Mouse (Mus musculus) C2C12 (cell line): ENCODE data around the gene Afmid. TPM values are rescaled to one million over a fixed set of nuclear protein-coding genes. Genes with fewer than 3 reads are reported as not detected.

ENCODE experiments used
- H3K27me3 ChIP-seq: one replicate; pipeline ENCODE4 v1.6.1; 2011; ENCODE audit not compliant: control insufficient read depth, insufficient read depth, insufficient read length
- H3K36me3 ChIP-seq: one replicate; pipeline ENCODE4 v1.6.1; 2011; ENCODE audit not compliant: control insufficient read depth, insufficient read depth
- H3K4me3 ChIP-seq: one replicate; pipeline ENCODE4 v1.5.1; 2011; ENCODE audit warnings: mild to moderate bottlenecking, control low read depth; ENCODE audit not compliant: poor library complexity, insufficient read depth, severe bottlenecking
- H3K79me2 ChIP-seq: one replicate; pipeline ENCODE4 v1.6.1; 2011; ENCODE audit not compliant: control insufficient read depth, insufficient read depth
- H3K79me3 ChIP-seq: one replicate; pipeline ENCODE4 v1.6.1; 2011; ENCODE audit warnings: low read depth, control low read depth
- H3ac ChIP-seq: one replicate; pipeline ENCODE3; 2011; ENCODE audit warnings: low read depth; ENCODE audit not compliant: control insufficient read depth, insufficient read length
- CEBPB ChIP-seq: IDR thresholded peaks from one replicate; pipeline ENCODE4 v1.6.1; 2011; ENCODE audit warnings: low read depth, mild to moderate bottlenecking, control low read depth, moderate library complexity
- CTCF ChIP-seq: IDR thresholded peaks from one replicate; pipeline ENCODE4 v1.5.1; 2011; ENCODE audit not compliant: control insufficient read depth, insufficient read depth, insufficient read length
- FOSL1 ChIP-seq: IDR thresholded peaks from one replicate; pipeline ENCODE4 v1.8.0; 2011; ENCODE audit warnings: mild to moderate bottlenecking, low read length; ENCODE audit not compliant: poor library complexity, insufficient read depth, severe bottlenecking
- MAX ChIP-seq: IDR thresholded peaks from one replicate; pipeline ENCODE4 v1.6.1; 2011; ENCODE audit warnings: mild to moderate bottlenecking, control low read depth
- MYOD1 ChIP-seq: IDR thresholded peaks from one replicate; pipeline ENCODE4 v1.6.1; 2011; ENCODE audit warnings: low read depth; ENCODE audit not compliant: control insufficient read depth, insufficient read length
- MYOG ChIP-seq: IDR thresholded peaks from one replicate; pipeline ENCODE4 v1.6.1; 2011; ENCODE audit not compliant: control insufficient read depth, insufficient read length; ENCODE audit errors: extremely low read depth
- USF1 ChIP-seq: IDR thresholded peaks from one replicate; pipeline ENCODE4 v1.6.1; 2011; ENCODE audit warnings: low read depth, mild to moderate bottlenecking, control low read depth, moderate library complexity
- polyA plus RNA-seq: library from polyadenylated mRNA; unstranded; fragments of >200 nt; fragmentation: generic; extraction: Trizol; gene quantifications from one replicate; pipeline ENCODE4 v1.2.1, GENCODE M21; 2012; ENCODE audit warnings: missing spikeins

The Afmid gene
- polyA plus RNA-seq, 1 experiment, result 3.2 TPM

GRCm38 (mm10) chr11:117836306-117836705, 10.6 kb downstream of the Afmid start:
- Histone ChIP-seq H3K79me3 (no peaks in the 10 kb centered on the region), H3K79me2 (no peaks in the 10 kb centered on the region), H3K27me3 (no peaks in the 10 kb centered on the region), H3K36me3 (no peaks in the 10 kb centered on the region), H3K4me3 (no peak overlapping the region), H3ac (no peak overlapping the region)
- TF ChIP-seq MYOG (no peak), MYOD1 (no peak), CEBPB (no peak), FOSL1 (no peak), MAX (no peak), USF1 (no peak), CTCF (no peak)

GRCm38 (mm10) chr11:117838572-117838971, 12.8 kb downstream of the Afmid start:
- no peaks in the 10 kb centered on the region for H3K79me3 ChIP-seq
- no peak overlapping the region for H3K4me3 ChIP-seq
- no peaks in the 10 kb centered on the region for H3K36me3 ChIP-seq
- TF ChIP-seq MAX (no peak), MYOD1 (no peak), CEBPB (no peak), FOSL1 (no peak)
- no peaks in the 10 kb centered on the region for H3K27me3 ChIP-seq
- no peaks in the 10 kb centered on the region for H3K79me2 ChIP-seq
- H3ac ChIP-seq, result no peak overlapping the region

GRCm38 (mm10) chr11:117839021-117839420, 13.3 kb downstream of the Afmid start:
- no peaks in the 10 kb centered on the region for H3K79me2 ChIP-seq
- no peak for TF ChIP-seq CEBPB
- no peak for TF ChIP-seq CTCF
- no peak for TF ChIP-seq FOSL1
- no peak for TF ChIP-seq USF1
- no peak for TF ChIP-seq MAX
- no peak for TF ChIP-seq MYOD1
- TF ChIP-seq MYOG, result no peak
- no peak overlapping the region for H3K4me3 ChIP-seq
- H3K27me3 ChIP-seq, result no peaks in the 10 kb centered on the region
- no peaks in the 10 kb centered on the region for H3K36me3 ChIP-seq
- no peaks in the 10 kb centered on the region for H3K79me3 ChIP-seq
- no peak overlapping the region for H3ac ChIP-seq

- H3ac ChIP-seq, result no peak overlapping the region
- H3K4me3 ChIP-seq, result no peak overlapping the region
- H3K27me3 ChIP-seq, result no peaks in the 10 kb centered on the region
- H3K36me3 ChIP-seq, result no peaks in the 10 kb centered on the region
- H3K79me2 ChIP-seq, result no peaks in the 10 kb centered on the region
- TF ChIP-seq MYOG (no peak), MYOD1 (no peak), MAX (no peak), FOSL1 (no peak)
- H3K79me3 ChIP-seq, result no peaks in the 10 kb centered on the region
Measured at GRCm38 (mm10) chr11:117840910-117841309, 15.2 kb downstream of the Afmid start.

GRCm38 (mm10) chr11:117843434-117843833, 17.7 kb downstream of the Afmid start:
- Histone ChIP-seq H3K36me3 (no peaks in the 10 kb centered on the region), H3K27me3 (no peaks in the 10 kb centered on the region), H3ac (no peak overlapping the region), H3K79me3 (peaks cover 4% of the 10 kb centered on the region), H3K79me2 (peaks cover 7% of the 10 kb centered on the region), H3K4me3 (no peak overlapping the region)
- TF ChIP-seq CEBPB (peak; percentile 54), FOSL1 (peak; percentile 73), USF1 (no peak)

- TF ChIP-seq USF1 (no peak), MYOD1 (no peak), CTCF (no peak), CEBPB (no peak), MYOG (no peak), FOSL1 (no peak), MAX (no peak)
- no peaks in the 10 kb centered on the region for H3K27me3 ChIP-seq
- H3ac ChIP-seq, result no peak overlapping the region
- peaks cover 21% of the 10 kb centered on the region for H3K79me2 ChIP-seq
- peaks cover 12% of the 10 kb centered on the region for H3K79me3 ChIP-seq
- no peaks in the 10 kb centered on the region for H3K36me3 ChIP-seq
- no peak overlapping the region for H3K4me3 ChIP-seq
Measured at GRCm38 (mm10) chr11:117844997-117845396, 19.3 kb downstream of the Afmid start.
